Mouse (Mus musculus): ENCODE results near the gene Vps72. TPM values are rescaled to one million over a fixed set of nuclear protein-coding genes. Genes with fewer than 3 reads are reported as not detected.
A peak's percentile ranks its signal among the peaks of the same experiment; 100 is the strongest.

Gene Vps72
- polyA plus RNA-seq, 1 experiment from 2014 or later = 116 TPM

- no peak for TF ChIP-seq CTCF (IDR thresholded peaks at IDR 0.05; ENCODE audit: low read depth)
- peak; percentile 68 for DNase-seq (ENCODE audit: low spot score)
- Histone ChIP-seq H3K27me3 (ENCODE audit: insufficient read depth, low read length) (no peaks in the 10 kb centered on the region), H3K4me2 (ENCODE audit: low read length) (peak overlapping the region; percentile 53), H3K36me3 (ENCODE audit: insufficient read depth, low read length) (peaks cover 3% of the 10 kb centered on the region), H3K27ac (peak overlapping the region; percentile 50; the same call in 1 of the 2 replicates), H3K4me3 (replicated peaks; ENCODE audit: low read depth, low read length) (peak overlapping the region; percentile 30), H3K9me3 (replicated peaks; ENCODE audit: low read length) (no peaks in the 10 kb centered on the region), H3K9ac (ENCODE audit: low read depth, low read length) (0 out of 2 replicates have a peak overlapping the region, but pooled peaks have one; percentile 31), H3K4me1 (replicated peaks; ENCODE audit: insufficient read depth, low read length) (peaks cover 12% of the 10 kb centered on the region)
- no peak for ATAC-seq (replicated peaks; ENCODE audit: low FRiP score, low read depth)
- 18% methylated on average over 6 of the region's 6 CpGs for WGBS
Observed at GRCm38 (mm10) chr3:95135023-95135422, 24.2 kb downstream of the Vps72 start.

DNA sequence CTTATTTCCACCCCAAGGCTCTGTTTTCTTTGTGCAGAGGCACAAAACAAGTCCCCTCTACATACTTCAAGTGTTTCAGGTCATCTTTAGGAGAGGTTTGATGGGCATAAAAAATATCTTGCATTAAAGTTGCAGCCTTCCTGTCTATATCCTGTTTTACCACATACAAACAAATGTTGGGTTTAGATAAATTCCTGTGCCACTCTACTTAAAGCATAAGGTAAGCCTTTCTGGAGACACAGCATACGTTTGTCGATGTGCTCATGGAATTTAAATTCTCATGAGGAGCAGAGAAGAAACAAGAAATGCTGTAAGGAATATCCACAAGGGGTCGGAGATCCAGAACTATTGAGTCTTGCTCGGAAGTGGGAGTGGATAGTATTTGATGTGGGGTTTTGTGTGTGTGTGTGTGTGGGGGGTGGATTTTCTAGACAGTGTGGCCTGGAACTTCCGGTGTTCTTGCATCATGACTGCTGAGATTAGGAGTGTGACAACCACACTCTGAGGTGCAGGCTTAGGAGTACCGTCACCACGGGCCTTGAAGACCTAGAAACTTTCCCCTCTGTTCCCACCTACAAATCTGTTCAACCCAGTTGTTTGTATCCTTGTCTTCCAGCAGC, 24.7 kb downstream of the Vps72 start:
- ATAC-seq (replicated peaks; ENCODE audit: low FRiP score, low read depth) (no peak), DNase-seq (ENCODE audit: low spot score) (no peak)
- no peak overlapping the region for H3K9ac ChIP-seq (ENCODE audit: low read depth, low read length)
- H3K9me3 ChIP-seq (replicated peaks; ENCODE audit: low read length) = no peaks in the 10 kb centered on the region
- H3K27me3 ChIP-seq (ENCODE audit: insufficient read depth, low read length) = no peaks in the 10 kb centered on the region
- H3K27ac ChIP-seq = peak overlapping the region; percentile 50; the same call in 1 of the 2 replicates
- WGBS = 81% methylated on average over 7 of the region's 7 CpGs
- H3K4me1 ChIP-seq (replicated peaks; ENCODE audit: insufficient read depth, low read length) = peaks cover 12% of the 10 kb centered on the region
- peak overlapping the region; percentile 53 for H3K4me2 ChIP-seq (ENCODE audit: low read length)
- 0 out of 2 replicates have a peak overlapping the region, but pooled peaks have one; percentile 30 for H3K4me3 ChIP-seq (replicated peaks; ENCODE audit: low read depth, low read length)
- no peak for TF ChIP-seq CTCF (IDR thresholded peaks at IDR 0.05; ENCODE audit: low read depth)
- H3K36me3 ChIP-seq (ENCODE audit: insufficient read depth, low read length) = peaks cover 7% of the 10 kb centered on the region

GRCm38 (mm10) chr3:95136336-95136735, 25.5 kb downstream of the Vps72 start:
- no peak overlapping the region for H3K27ac ChIP-seq
- H3K4me3 ChIP-seq (replicated peaks; ENCODE audit: low read depth, low read length) = no peak overlapping the region
- 94% methylated on average over 3 of the region's 3 CpGs for WGBS
- no peaks in the 10 kb centered on the region for H3K9me3 ChIP-seq (replicated peaks; ENCODE audit: low read length)
- H3K36me3 ChIP-seq (ENCODE audit: insufficient read depth, low read length) = peaks cover 7% of the 10 kb centered on the region
- H3K9ac ChIP-seq (ENCODE audit: low read depth, low read length) = no peak overlapping the region
- H3K27me3 ChIP-seq (ENCODE audit: insufficient read depth, low read length) = no peaks in the 10 kb centered on the region
- ATAC-seq (replicated peaks; ENCODE audit: low FRiP score, low read depth) = no peak
- H3K4me1 ChIP-seq (replicated peaks; ENCODE audit: insufficient read depth, low read length) = peaks cover 12% of the 10 kb centered on the region
- TF ChIP-seq CTCF (IDR thresholded peaks at IDR 0.05; ENCODE audit: low read depth) = no peak
- DNase-seq (ENCODE audit: low spot score) = no peak
- H3K4me2 ChIP-seq (ENCODE audit: low read length) = no peak overlapping the region

DNA sequence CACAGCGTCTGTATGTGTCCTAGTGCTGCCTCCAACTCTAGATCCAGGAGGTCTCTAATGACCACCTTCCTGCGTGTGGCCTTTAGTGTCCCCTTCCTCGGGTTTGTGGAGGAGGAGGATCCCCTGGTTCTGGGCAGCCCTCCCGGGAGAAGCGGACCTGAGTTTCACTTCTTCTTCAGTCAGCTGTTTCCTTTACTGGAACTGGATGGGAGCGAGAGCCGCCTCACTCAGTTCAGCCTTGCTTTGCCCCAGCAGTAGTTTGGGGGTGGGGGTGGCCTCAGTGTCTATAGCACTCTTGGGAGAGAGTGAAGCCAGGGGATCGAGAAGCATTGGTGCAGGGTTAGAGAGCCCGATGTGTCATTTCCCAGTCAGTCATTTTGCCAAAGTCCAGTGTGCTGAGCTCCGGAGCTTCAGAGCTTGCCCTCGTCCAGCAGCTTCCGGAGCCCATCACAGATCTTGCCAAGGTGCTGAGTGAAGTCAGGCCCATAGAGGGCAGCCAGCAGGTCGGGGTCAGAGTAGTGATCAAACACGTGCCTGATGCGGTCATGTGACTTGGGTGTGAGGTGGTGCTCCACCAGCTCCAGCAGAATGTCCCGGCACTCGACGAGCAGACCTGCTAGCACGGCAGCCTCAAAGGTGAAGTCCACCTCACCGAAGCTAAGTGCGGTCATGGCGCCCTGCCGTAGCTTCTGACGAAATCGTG, 28.9 kb downstream of the Vps72 start:
- H3K4me3 ChIP-seq (replicated peaks; ENCODE audit: low read depth, low read length) = no peak overlapping the region
- H3K36me3 ChIP-seq (ENCODE audit: insufficient read depth, low read length) = peaks cover 7% of the 10 kb centered on the region
- no peaks in the 10 kb centered on the region for H3K9me3 ChIP-seq (replicated peaks; ENCODE audit: low read length)
- H3K4me2 ChIP-seq (ENCODE audit: low read length) = no peak overlapping the region
- no peak for TF ChIP-seq CTCF (IDR thresholded peaks at IDR 0.05; ENCODE audit: low read depth)
- no peaks in the 10 kb centered on the region for H3K27me3 ChIP-seq (ENCODE audit: insufficient read depth, low read length)
- 73% methylated on average over 25 of the region's 25 CpGs for WGBS
- ATAC-seq (replicated peaks; ENCODE audit: low FRiP score, low read depth) (peak; percentile 31; the same call in 1 of the 2 replicates), DNase-seq (ENCODE audit: low spot score) (no peak)
- no peak overlapping the region for H3K9ac ChIP-seq (ENCODE audit: low read depth, low read length)
- H3K4me1 ChIP-seq (replicated peaks; ENCODE audit: insufficient read depth, low read length) = peaks cover 7% of the 10 kb centered on the region; the same call in 1 of the 2 replicates
- H3K27ac ChIP-seq = no peak overlapping the region

GRCm38 (mm10) chr3:95140289-95140595, 29.4 kb downstream of the Vps72 start:
- DNase-seq (ENCODE audit: low spot score) (no peak), ATAC-seq (replicated peaks; ENCODE audit: low FRiP score, low read depth) (no peak; the same call in 1 of the 2 replicates)
- H3K4me2 ChIP-seq (ENCODE audit: low read length) = no peak overlapping the region
- 70% methylated on average over 18 of the region's 18 CpGs for WGBS
- H3K27ac ChIP-seq = no peak overlapping the region
- no peak overlapping the region for H3K4me3 ChIP-seq (replicated peaks; ENCODE audit: low read depth, low read length)
- H3K9ac ChIP-seq (ENCODE audit: low read depth, low read length) = no peak overlapping the region
- peaks cover 7% of the 10 kb centered on the region for H3K36me3 ChIP-seq (ENCODE audit: insufficient read depth, low read length)
- TF ChIP-seq CTCF (IDR thresholded peaks at IDR 0.05; ENCODE audit: low read depth) = no peak
- no peaks in the 10 kb centered on the region for H3K9me3 ChIP-seq (replicated peaks; ENCODE audit: low read length)
- peaks cover 7% of the 10 kb centered on the region; the same call in 1 of the 2 replicates for H3K4me1 ChIP-seq (replicated peaks; ENCODE audit: insufficient read depth, low read length)
- no peaks in the 10 kb centered on the region for H3K27me3 ChIP-seq (ENCODE audit: insufficient read depth, low read length)

DNA sequence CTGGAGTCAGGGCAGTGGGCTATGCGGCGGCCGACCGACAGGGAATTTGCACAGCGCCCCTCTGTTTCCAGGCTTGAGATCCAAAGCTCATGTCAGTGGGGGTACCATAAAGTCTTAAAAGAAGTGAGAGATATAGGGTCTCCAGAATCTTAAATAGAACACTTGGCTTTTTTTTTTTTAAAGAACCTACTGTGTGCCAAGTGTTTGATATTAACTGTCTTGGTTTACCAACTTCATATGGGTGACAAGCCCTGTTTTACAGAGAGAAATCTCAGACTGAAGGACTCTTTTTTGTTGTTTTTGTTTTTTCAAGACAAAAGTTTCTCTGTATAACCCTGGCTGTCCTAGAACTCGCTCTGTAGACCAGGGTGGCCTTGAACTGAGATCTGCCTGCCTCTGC, 30.0 kb downstream of the Vps72 start:
- 95% methylated on average over 6 of the region's 6 CpGs for WGBS
- H3K27me3 ChIP-seq (ENCODE audit: insufficient read depth, low read length) = no peaks in the 10 kb centered on the region
- 0 out of 2 replicates have a peak, but pooled peaks cover 1% of the 10 kb centered on the region for H3K4me1 ChIP-seq (replicated peaks; ENCODE audit: insufficient read depth, low read length)
- no peaks in the 10 kb centered on the region for H3K9me3 ChIP-seq (replicated peaks; ENCODE audit: low read length)
- no peak for ATAC-seq (replicated peaks; ENCODE audit: low FRiP score, low read depth)
- peaks cover 7% of the 10 kb centered on the region for H3K36me3 ChIP-seq (ENCODE audit: insufficient read depth, low read length)
- no peak for DNase-seq (ENCODE audit: low spot score)
- H3K4me3 ChIP-seq (replicated peaks; ENCODE audit: low read depth, low read length) = no peak overlapping the region
- H3K9ac ChIP-seq (ENCODE audit: low read depth, low read length) = no peak overlapping the region
- H3K27ac ChIP-seq = no peak overlapping the region
- no peak overlapping the region for H3K4me2 ChIP-seq (ENCODE audit: low read length)
- no peak for TF ChIP-seq CTCF (IDR thresholded peaks at IDR 0.05; ENCODE audit: low read depth)
